Mouse (Mus musculus): ENCODE measurements around the gene Sfn.

DNA sequence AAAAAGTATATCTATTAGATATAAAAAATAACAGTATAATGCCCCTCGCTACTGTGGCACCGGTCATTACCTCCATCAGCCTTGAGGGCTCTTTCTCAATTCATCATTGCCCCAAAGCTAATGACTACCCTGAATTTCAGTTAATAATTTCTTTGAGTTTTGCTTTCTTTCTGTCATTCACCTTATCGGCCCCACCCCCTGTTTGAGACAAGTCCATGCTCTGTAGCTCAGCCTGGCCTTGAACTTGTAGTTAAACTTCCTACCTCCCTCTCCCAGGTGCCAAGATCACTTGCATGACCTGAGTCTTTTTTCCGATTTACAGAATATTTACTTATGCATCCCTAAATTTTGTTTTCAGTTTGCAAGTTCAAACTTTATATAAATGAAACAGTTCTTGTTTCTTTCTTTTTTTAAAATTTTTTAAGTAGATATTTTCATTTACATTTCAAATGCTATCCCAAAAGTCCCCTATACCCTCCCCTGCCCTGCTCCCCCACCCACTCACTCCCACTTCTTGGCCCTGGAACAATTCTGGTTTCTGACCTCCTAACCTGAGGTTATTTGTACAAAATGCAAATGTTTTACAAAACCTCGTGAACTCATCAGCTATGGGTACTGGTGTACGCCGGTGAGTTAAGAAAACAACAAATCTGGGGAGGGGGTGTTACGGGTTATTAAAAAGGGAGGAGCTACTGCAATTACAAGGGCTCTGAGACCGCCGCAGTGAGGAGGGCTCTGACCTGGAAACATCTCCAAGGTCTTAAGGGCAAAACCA is 32.5 kb downstream of the Sfn start:
- no peak for TF ChIP-seq EP300 (IDR thresholded peaks at IDR 0.05; ENCODE audit: low read depth)
- TF ChIP-seq CTCF (IDR thresholded peaks at IDR 0.05; ENCODE audit: low read depth): no peak
